Mouse (Mus musculus): ENCODE results near the gene Prrt2. TPM values are rescaled to one million over a fixed set of nuclear protein-coding genes. Genes with fewer than 3 reads are reported as not detected.
A peak's percentile ranks its signal among the peaks of the same experiment; 100 is the strongest.

Prrt2 gene
- polyA plus RNA-seq (2014; fragmentation: Nextera tagmentation; extraction: Ambion mirVana), result 4.5 and 5.0 TPM in 2 replicates

GRCm38 (mm10) chr7:127020901-127021562, at the start of gene Prrt2, which contains the start of gene Gm42742:
TSS of gene Prrt2 (minus strand) at chr7:127021211.
TSS of gene Gm42742 (minus strand) at chr7:127021097.
- no peak for ATAC-seq (replicated peaks; ENCODE audit: insufficient number of reproducible peaks, low FRiP score, low TSS enrichment)
- Histone ChIP-seq H3K4me1 (ENCODE audit: control insufficient read depth, insufficient read depth, low read length) (peaks cover 45% of the 10 kb centered on the region), H3K9me3 (replicated peaks; ENCODE audit: control insufficient read depth, low read length) (no peaks in the 10 kb centered on the region), H3K27ac (ENCODE audit: low read depth, low read length) (no peak within 1 kb of the TSS; the same call in none of the 2 replicates), H3K4me3 (ENCODE audit: low read depth, low read length) (peak within 1 kb of the TSS; percentile 45), H3K27me3 (ENCODE audit: control insufficient read depth, insufficient read depth, low read length) (no peaks in the 10 kb centered on the region), H3K9ac (ENCODE audit: low read depth, low read length) (peak within 1 kb of the TSS; percentile 72), H3K36me3 (ENCODE audit: control insufficient read depth, insufficient read depth, low read length) (peaks cover 17% of the 10 kb centered on the region), H3K4me2 (peak within 1 kb of the TSS; percentile 77)
- 3% methylated on average over 31 of the region's 37 CpGs for WGBS (ENCODE audit: insufficient replicate concordance)

DNA sequence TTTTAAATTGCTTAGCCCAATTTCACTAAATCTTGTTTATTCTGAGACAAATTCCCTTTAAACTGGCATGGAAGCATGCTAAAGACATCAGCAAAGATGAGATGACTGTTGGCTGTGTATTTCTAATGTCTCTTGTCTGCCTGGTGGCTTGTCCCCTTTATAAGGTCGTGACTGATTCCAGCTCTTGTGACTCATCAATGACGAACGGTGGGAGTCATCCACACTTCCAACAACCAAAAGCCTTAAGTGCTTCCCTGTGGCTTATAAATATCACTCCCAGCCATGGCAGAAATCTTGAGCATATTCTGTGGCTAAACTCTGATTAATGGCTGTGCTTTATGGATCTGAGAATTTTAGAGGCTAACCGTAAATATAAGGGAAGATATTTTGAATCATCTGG, 45.3 kb upstream of the Prrt2 start:
- Histone ChIP-seq H3K9ac (ENCODE audit: low read depth, low read length) (no peak overlapping the region), H3K4me3 (ENCODE audit: low read depth, low read length) (no peak overlapping the region), H3K4me1 (ENCODE audit: control insufficient read depth, insufficient read depth, low read length) (no peaks in the 10 kb centered on the region), H3K27me3 (ENCODE audit: control insufficient read depth, insufficient read depth, low read length) (no peaks in the 10 kb centered on the region), H3K4me2 (no peak overlapping the region), H3K36me3 (ENCODE audit: control insufficient read depth, insufficient read depth, low read length) (no peaks in the 10 kb centered on the region), H3K27ac (ENCODE audit: low read depth, low read length) (no peak overlapping the region), H3K9me3 (replicated peaks; ENCODE audit: control insufficient read depth, low read length) (no peaks in the 10 kb centered on the region)
- 58% methylated on average over 4 of the region's 4 CpGs for WGBS (ENCODE audit: insufficient replicate concordance)
- ATAC-seq (replicated peaks; ENCODE audit: insufficient number of reproducible peaks, low FRiP score, low TSS enrichment), result no peak

DNA sequence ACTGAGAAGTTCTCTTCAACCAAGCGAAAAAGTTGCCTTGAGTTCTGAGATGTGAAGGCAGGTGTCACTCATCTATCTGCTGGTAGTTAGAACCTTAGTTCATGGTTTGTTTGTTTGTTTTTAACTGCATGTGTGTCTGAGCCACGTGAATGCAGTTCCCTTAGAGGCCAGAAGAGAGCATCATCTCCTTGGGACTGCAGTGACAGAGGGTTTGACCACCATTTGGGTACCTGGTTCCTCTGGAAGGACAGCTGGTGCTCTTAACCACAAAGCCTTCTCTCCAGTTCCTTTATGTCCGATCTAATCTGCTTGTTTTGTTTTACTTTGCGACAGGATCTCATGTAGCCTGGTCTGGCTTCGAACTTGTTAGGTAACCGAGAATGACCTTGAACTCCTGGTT, 44.5 kb upstream of the Prrt2 start:
- Histone ChIP-seq H3K27me3 (ENCODE audit: control insufficient read depth, insufficient read depth, low read length) (no peaks in the 10 kb centered on the region), H3K9me3 (replicated peaks; ENCODE audit: control insufficient read depth, low read length) (no peaks in the 10 kb centered on the region), H3K27ac (ENCODE audit: low read depth, low read length) (no peak overlapping the region), H3K4me1 (ENCODE audit: control insufficient read depth, insufficient read depth, low read length) (no peaks in the 10 kb centered on the region), H3K4me3 (ENCODE audit: low read depth, low read length) (no peak overlapping the region), H3K36me3 (ENCODE audit: control insufficient read depth, insufficient read depth, low read length) (no peaks in the 10 kb centered on the region), H3K4me2 (no peak overlapping the region), H3K9ac (ENCODE audit: low read depth, low read length) (no peak overlapping the region)
- ATAC-seq (replicated peaks; ENCODE audit: insufficient number of reproducible peaks, low FRiP score, low TSS enrichment), result no peak
- WGBS (ENCODE audit: insufficient replicate concordance), result 78% methylated on average over 6 of the region's 6 CpGs

- WGBS (ENCODE audit: insufficient replicate concordance), result 61% methylated on average over 5 of the region's 5 CpGs
- Histone ChIP-seq H3K4me2 (no peak overlapping the region), H3K27ac (ENCODE audit: low read depth, low read length) (no peak overlapping the region), H3K36me3 (ENCODE audit: control insufficient read depth, insufficient read depth, low read length) (no peaks in the 10 kb centered on the region), H3K9me3 (replicated peaks; ENCODE audit: control insufficient read depth, low read length) (no peaks in the 10 kb centered on the region), H3K9ac (ENCODE audit: low read depth, low read length) (no peak overlapping the region), H3K4me1 (ENCODE audit: control insufficient read depth, insufficient read depth, low read length) (no peaks in the 10 kb centered on the region), H3K4me3 (ENCODE audit: low read depth, low read length) (no peak overlapping the region), H3K27me3 (ENCODE audit: control insufficient read depth, insufficient read depth, low read length) (no peaks in the 10 kb centered on the region)
- no peak for ATAC-seq (replicated peaks; ENCODE audit: insufficient number of reproducible peaks, low FRiP score, low TSS enrichment)
These were observed 34.1 kb upstream of the Prrt2 start for GRCm38 (mm10) chr7:127055026-127055585.

DNA sequence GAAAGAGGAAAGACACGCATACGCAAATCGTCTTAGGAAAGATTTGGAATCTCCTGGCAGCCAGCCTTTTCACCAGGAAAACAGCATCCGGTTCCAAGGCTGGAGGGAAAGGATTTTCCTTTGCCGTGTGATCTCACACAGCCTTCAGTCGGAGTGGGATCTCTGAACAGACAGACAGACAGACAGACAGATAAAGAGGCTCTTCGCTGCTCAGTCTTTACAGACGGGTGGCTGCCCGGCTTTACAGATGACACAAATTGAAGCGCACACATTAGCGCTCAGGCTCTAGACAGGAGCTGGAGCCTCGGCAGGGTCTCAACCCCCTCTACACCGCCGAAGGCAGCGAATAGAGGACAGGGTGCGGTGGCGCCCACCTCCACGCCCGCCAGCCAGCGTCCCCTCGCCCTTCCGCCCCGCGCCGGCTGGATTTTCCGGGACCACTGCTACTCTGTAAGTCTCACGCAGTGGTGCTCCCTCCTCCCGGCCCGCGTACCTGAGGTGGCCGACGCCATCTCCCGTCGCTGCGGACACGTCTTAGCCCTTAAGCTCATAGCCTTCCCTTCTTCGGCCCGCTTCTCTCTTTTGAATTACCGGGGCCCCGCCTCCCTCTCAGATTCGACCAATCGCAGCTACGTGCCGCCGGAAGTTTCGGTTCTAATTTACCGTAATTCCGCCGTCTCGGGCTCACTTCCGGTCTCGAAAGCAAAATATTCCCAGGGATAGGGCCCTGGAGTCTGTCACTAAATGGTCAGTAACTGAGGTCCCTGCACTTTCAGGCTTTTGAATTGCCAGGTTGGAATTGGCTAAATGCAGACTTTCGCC, 21.1 kb upstream of the Prrt2 start, which contains the start of gene Kif22:
Kif22 (minus strand) TSS at position 621 of the 822 bp plus-strand sequence.
- no peaks in the 10 kb centered on the region for H3K4me1 ChIP-seq (ENCODE audit: control insufficient read depth, insufficient read depth, low read length)
- ATAC-seq (replicated peaks; ENCODE audit: insufficient number of reproducible peaks, low FRiP score, low TSS enrichment), result peak; percentile 86
- WGBS (ENCODE audit: insufficient replicate concordance), result 1% methylated on average over 53 of the region's 53 CpGs

DNA sequence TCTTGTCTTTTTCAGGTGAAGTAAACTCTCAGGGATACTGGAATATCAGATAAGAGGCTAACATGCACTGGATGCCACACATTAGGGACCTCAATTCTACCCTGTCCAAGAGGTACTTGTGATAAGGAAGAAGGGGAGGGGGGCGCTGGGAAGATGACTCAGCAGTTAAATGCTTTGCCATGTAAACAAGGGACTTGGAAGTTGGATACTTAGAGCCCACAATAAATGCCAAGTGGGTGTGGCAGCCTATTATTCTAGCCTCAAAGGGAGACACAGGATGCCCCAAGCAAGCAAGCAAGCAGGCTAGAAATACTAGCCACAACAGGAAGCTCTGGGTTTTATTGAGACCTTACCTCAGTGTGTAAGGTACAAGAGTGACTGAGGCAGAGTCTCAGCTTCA, 10.2 kb upstream of the Prrt2 start:
- Histone ChIP-seq H3K36me3 (ENCODE audit: control insufficient read depth, insufficient read depth, low read length) (peaks cover 43% of the 10 kb centered on the region), H3K4me2 (no peak overlapping the region), H3K4me1 (ENCODE audit: control insufficient read depth, insufficient read depth, low read length) (peaks cover 7% of the 10 kb centered on the region; the same call in 1 of the 2 replicates), H3K27ac (ENCODE audit: low read depth, low read length) (no peak overlapping the region), H3K4me3 (ENCODE audit: low read depth, low read length) (no peak overlapping the region), H3K9ac (ENCODE audit: low read depth, low read length) (no peak overlapping the region), H3K9me3 (replicated peaks; ENCODE audit: control insufficient read depth, low read length) (no peaks in the 10 kb centered on the region), H3K27me3 (ENCODE audit: control insufficient read depth, insufficient read depth, low read length) (no peaks in the 10 kb centered on the region)
- WGBS (ENCODE audit: insufficient replicate concordance), result 67% methylated on average over 1 of the region's 1 CpGs
- ATAC-seq (replicated peaks; ENCODE audit: insufficient number of reproducible peaks, low FRiP score, low TSS enrichment), result no peak

More for the DNA sequence above, 21.1 kb upstream of the Prrt2 start, which contains the start of gene Kif22:
- H3K9me3 ChIP-seq (replicated peaks; ENCODE audit: control insufficient read depth, low read length), result no peaks in the 10 kb centered on the region
- H3K4me2 ChIP-seq, result peak within 1 kb of the TSS; percentile 71
- peaks cover 6% of the 10 kb centered on the region; the same call in 1 of the 2 replicates for H3K36me3 ChIP-seq (ENCODE audit: control insufficient read depth, insufficient read depth, low read length)
- H3K27ac ChIP-seq (ENCODE audit: low read depth, low read length), result peak within 1 kb of the TSS; percentile 62
- H3K9ac ChIP-seq (ENCODE audit: low read depth, low read length), result peak within 1 kb of the TSS; percentile 90
- peak within 1 kb of the TSS; percentile 76 for H3K4me3 ChIP-seq (ENCODE audit: low read depth, low read length)
- H3K27me3 ChIP-seq (ENCODE audit: control insufficient read depth, insufficient read depth, low read length), result no peaks in the 10 kb centered on the region

GRCm38 (mm10) chr7:127030172-127030571, 9.2 kb upstream of the Prrt2 start:
- H3K9ac ChIP-seq (ENCODE audit: low read depth, low read length), result no peak overlapping the region
- no peaks in the 10 kb centered on the region for H3K9me3 ChIP-seq (replicated peaks; ENCODE audit: control insufficient read depth, low read length)
- H3K4me1 ChIP-seq (ENCODE audit: control insufficient read depth, insufficient read depth, low read length), result peaks cover 7% of the 10 kb centered on the region
- H3K36me3 ChIP-seq (ENCODE audit: control insufficient read depth, insufficient read depth, low read length), result peaks cover 38% of the 10 kb centered on the region
- WGBS (ENCODE audit: insufficient replicate concordance), result 93% methylated on average over 1 of the region's 1 CpGs
- H3K4me2 ChIP-seq, result no peak overlapping the region
- no peak for ATAC-seq (replicated peaks; ENCODE audit: insufficient number of reproducible peaks, low FRiP score, low TSS enrichment)
- no peaks in the 10 kb centered on the region for H3K27me3 ChIP-seq (ENCODE audit: control insufficient read depth, insufficient read depth, low read length)
- H3K4me3 ChIP-seq (ENCODE audit: low read depth, low read length), result no peak overlapping the region
- no peak overlapping the region for H3K27ac ChIP-seq (ENCODE audit: low read depth, low read length)

DNA sequence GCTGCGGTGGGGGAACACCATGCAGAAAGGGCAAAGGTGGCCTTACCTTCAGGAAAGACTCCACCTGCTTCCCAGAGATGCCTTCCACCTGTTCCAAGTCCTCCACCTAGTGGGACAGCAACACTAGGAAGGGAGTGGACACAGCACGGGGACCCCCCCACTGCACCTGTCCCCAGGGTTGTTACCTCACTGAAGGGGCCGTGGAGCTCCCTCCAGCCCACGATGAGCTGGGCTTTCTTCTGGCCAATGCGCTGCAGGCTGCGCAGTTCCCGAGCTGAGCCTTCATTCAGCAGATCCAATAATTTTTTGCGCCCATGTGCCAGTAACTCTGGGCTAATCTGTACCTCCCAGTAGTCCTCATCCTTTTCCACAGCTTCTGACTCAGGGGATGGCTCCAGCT, 6.9 kb upstream of the Prrt2 start:
- Histone ChIP-seq H3K27ac (ENCODE audit: low read depth, low read length) (peak overlapping the region; percentile 99), H3K4me3 (ENCODE audit: low read depth, low read length) (peak overlapping the region; percentile 96), H3K4me1 (ENCODE audit: control insufficient read depth, insufficient read depth, low read length) (peaks cover 29% of the 10 kb centered on the region), H3K36me3 (ENCODE audit: control insufficient read depth, insufficient read depth, low read length) (peaks cover 32% of the 10 kb centered on the region), H3K4me2 (peak overlapping the region; percentile 96), H3K9ac (ENCODE audit: low read depth, low read length) (peak overlapping the region; percentile 97), H3K27me3 (ENCODE audit: control insufficient read depth, insufficient read depth, low read length) (no peaks in the 10 kb centered on the region), H3K9me3 (replicated peaks; ENCODE audit: control insufficient read depth, low read length) (no peaks in the 10 kb centered on the region)
- ATAC-seq (replicated peaks; ENCODE audit: insufficient number of reproducible peaks, low FRiP score, low TSS enrichment), result no peak
- 67% methylated on average over 8 of the region's 8 CpGs for WGBS (ENCODE audit: insufficient replicate concordance)
